Mouse (Mus musculus) liver, postnatal 0 days (tissue): Measurements from ENCODE around the gene Rap2a. TPM values are rescaled to one million over a fixed set of nuclear protein-coding genes. Genes with fewer than 3 reads are reported as not detected.

Experiments
- ATAC-seq: fragments of 200-750 bp; cut with Nextera tagmentation; 2 replicates; pipeline ENCODE4 v1.8.0; 2017; ENCODE audit warnings: mild to moderate bottlenecking, moderate library complexity
- DNase-seq: peaks from one replicate; pipeline ENCODE4 v3.0.0-alpha.2; 2016
- H3K27ac ChIP-seq: fragments of 300-500 bp; sonication (generic); 2 replicates; pipeline ENCODE4 v1.5.1; 2014; ENCODE audit warnings: antibody characterized with exemption, moderate library complexity, mild to moderate bottlenecking, low read depth
- H3K27me3 ChIP-seq: fragments of 300-500 bp; sonication (generic); 2 replicates; pipeline ENCODE4 v1.6.1; 2014; ENCODE audit warnings: low read length, control low read depth, mixed read lengths; ENCODE audit not compliant: insufficient read depth
- H3K36me3 ChIP-seq: fragments of 300-500 bp; sonication (generic); replicated peaks from 2 replicates; pipeline ENCODE4 v1.6.1; 2014; ENCODE audit warnings: mild to moderate bottlenecking, control low read depth, low read length, moderate library complexity, mixed read lengths; ENCODE audit not compliant: insufficient read depth
- H3K4me1 ChIP-seq: fragments of 300-500 bp; sonication (generic); 2 replicates; pipeline ENCODE4 v1.6.1; 2014; ENCODE audit warnings: antibody characterized with exemption, mild to moderate bottlenecking, control low read depth; ENCODE audit not compliant: insufficient read depth
- H3K4me2 ChIP-seq: fragments of 300-500 bp; sonication (generic); 2 replicates; pipeline ENCODE4 v1.6.1; 2014; ENCODE audit warnings: low read depth, mild to moderate bottlenecking, low read length, moderate library complexity, mixed read lengths
- H3K4me3 ChIP-seq: fragments of 300-500 bp; sonication (generic); 2 replicates; pipeline ENCODE4 v1.5.1; 2014; ENCODE audit warnings: low read depth, low read length
- H3K9ac ChIP-seq: fragments of 300-500 bp; sonication (generic); replicated peaks from 2 replicates; pipeline ENCODE4 v1.6.1; 2014; ENCODE audit warnings: mild to moderate bottlenecking, moderate library complexity
- H3K9me3 ChIP-seq: fragments of 300-500 bp; sonication (generic); 2 replicates; pipeline ENCODE4 v1.6.1; 2016; ENCODE audit warnings: mild to moderate bottlenecking, control low read depth, low read length, mixed read lengths
- CTCF ChIP-seq: sonication (generic); IDR thresholded peaks from 2 replicates; pipeline ENCODE4 v1.5.1; 2016; ENCODE audit warnings: antibody characterized with exemption, low read depth
- EP300 ChIP-seq: IDR thresholded peaks from 2 replicates; pipeline ENCODE4 v1.6.1; 2016; ENCODE audit warnings: antibody characterized with exemption, low read depth, mild to moderate bottlenecking
- WGBS: fragments of 180-500 bp; shearing (Covaris S2); extraction: QIAGEN DNeasy Blood & Tissue Kit; methylation state at CpG from one replicate; pipeline ENCODE4 v1.1.7; 2014; ENCODE audit not compliant: insufficient replicate concordance; 5-methylcytosine and 5-hydroxymethylcytosine counted together
- polyA plus RNA-seq: library from polyadenylated mRNA; unstranded; fragments of >200 nt; fragmentation: Nextera tagmentation; extraction: Ambion mirVana; gene quantifications from 2 replicates; pipeline ENCODE4 v1.2.1, GENCODE M21; 2015

Gene Rap2a
- polyA plus RNA-seq, 1 experiment from 2014 or later: 3.4 TPM

GRCm38 (mm10) chr14:120476186-120476697 lies 2.0 kb upstream of the Rap2a start:
- WGBS: 63% methylated on average over 7 of the region's 7 CpGs
- TF ChIP-seq EP300 (no peak), CTCF (no peak)
- H3K27ac ChIP-seq: no peak overlapping the region
- no peak overlapping the region for H3K4me2 ChIP-seq
- H3K9me3 ChIP-seq: no peaks in the 10 kb centered on the region
- peaks cover 6% of the 10 kb centered on the region; the same call in 1 of the 2 replicates for H3K4me1 ChIP-seq
- no peak overlapping the region for H3K9ac ChIP-seq
- H3K4me3 ChIP-seq: no peak overlapping the region
- no peaks in the 10 kb centered on the region for H3K36me3 ChIP-seq
- ATAC-seq (no peak), DNase-seq (no peak)
- H3K27me3 ChIP-seq: no peaks in the 10 kb centered on the region

GRCm38 (mm10) chr14:120477288-120477981 lies 809 bp upstream of the Rap2a start:
- Histone ChIP-seq H3K4me1 (peaks cover 6% of the 10 kb centered on the region; the same call in 1 of the 2 replicates), H3K9me3 (no peaks in the 10 kb centered on the region), H3K4me3 (peak overlapping the region; percentile 76), H3K27me3 (no peaks in the 10 kb centered on the region), H3K36me3 (no peaks in the 10 kb centered on the region), H3K27ac (peak overlapping the region; percentile 99), H3K9ac (peak overlapping the region; percentile 73), H3K4me2 (peak overlapping the region; percentile 87)
- under 1% methylated on average over 46 of the region's 46 CpGs for WGBS
- peak; percentile 98 for DNase-seq
- peak; percentile 86 for ATAC-seq
- peak; percentile 76 for TF ChIP-seq EP300
- TF ChIP-seq CTCF: no peak

- ATAC-seq (peak; percentile 5), DNase-seq (peak; percentile 42)
- H3K36me3 ChIP-seq: no peaks in the 10 kb centered on the region
- WGBS: under 1% methylated on average over 62 of the region's 62 CpGs
- H3K9me3 ChIP-seq: no peaks in the 10 kb centered on the region
- no peaks in the 10 kb centered on the region for H3K27me3 ChIP-seq
- TF ChIP-seq CTCF (no peak), EP300 (no peak)
- H3K4me2 ChIP-seq: peak overlapping the region; percentile 87
- H3K4me1 ChIP-seq: peaks cover 6% of the 10 kb centered on the region; the same call in 1 of the 2 replicates
- H3K9ac ChIP-seq: peak overlapping the region; percentile 73
- H3K27ac ChIP-seq: peak overlapping the region; percentile 99
- H3K4me3 ChIP-seq: peak overlapping the region; percentile 76
These were observed 547 bp downstream of the Rap2a start for GRCm38 (mm10) chr14:120478641-120479341.

GRCm38 (mm10) chr14:120480341-120480900 lies 2.2 kb downstream of the Rap2a start:
- Histone ChIP-seq H3K9ac (no peak overlapping the region), H3K9me3 (no peaks in the 10 kb centered on the region), H3K27me3 (no peaks in the 10 kb centered on the region), H3K4me3 (peak overlapping the region; percentile 7; the same call in 1 of the 2 replicates), H3K4me1 (peaks cover 6% of the 10 kb centered on the region; the same call in 1 of the 2 replicates), H3K27ac (no peak overlapping the region), H3K36me3 (no peaks in the 10 kb centered on the region), H3K4me2 (peak overlapping the region; percentile 87; the same call in 1 of the 2 replicates)
- DNase-seq (no peak), ATAC-seq (no peak)
- WGBS: 64% methylated on average over 8 of the region's 8 CpGs
- no peak for TF ChIP-seq CTCF
- no peak for TF ChIP-seq EP300

GRCm38 (mm10) chr14:120480927-120481326 lies 2.7 kb downstream of the Rap2a start:
- no peaks in the 10 kb centered on the region for H3K9me3 ChIP-seq
- H3K27ac ChIP-seq: no peak overlapping the region
- no peaks in the 10 kb centered on the region for H3K36me3 ChIP-seq
- DNase-seq: no peak
- no peaks in the 10 kb centered on the region for H3K27me3 ChIP-seq
- no peak overlapping the region for H3K4me3 ChIP-seq
- peak overlapping the region; percentile 87; the same call in 1 of the 2 replicates for H3K4me2 ChIP-seq
- WGBS: 81% methylated on average over 4 of the region's 4 CpGs
- no peak for ATAC-seq
- no peak for TF ChIP-seq CTCF
- no peak for TF ChIP-seq EP300
- no peak overlapping the region for H3K9ac ChIP-seq
- H3K4me1 ChIP-seq: peaks cover 6% of the 10 kb centered on the region; the same call in 1 of the 2 replicates

GRCm38 (mm10) chr14:120484561-120484960 lies 6.3 kb downstream of the Rap2a start:
- no peak for TF ChIP-seq CTCF
- no peak for TF ChIP-seq EP300

More at GRCm38 (mm10) chr14:120484561-120484960, 6.3 kb downstream of the Rap2a start:
- Histone ChIP-seq H3K27me3 (no peaks in the 10 kb centered on the region), H3K9ac (no peak overlapping the region), H3K4me2 (no peak overlapping the region), H3K27ac (no peak overlapping the region), H3K9me3 (no peaks in the 10 kb centered on the region), H3K4me1 (peaks cover 4% of the 10 kb centered on the region; the same call in 1 of the 2 replicates), H3K4me3 (no peak overlapping the region), H3K36me3 (no peaks in the 10 kb centered on the region)
- ATAC-seq (no peak), DNase-seq (no peak)
- 76% methylated on average over 5 of the region's 5 CpGs for WGBS
